Mouse (Mus musculus) forebrain, embryonic 12.5 days (tissue): ENCODE data around the gene Dok4. TPM values are rescaled to one million over a fixed set of nuclear protein-coding genes. Genes with fewer than 3 reads are reported as not detected.
"Not testable (repeated sequence)": the region's sequence is repeated elsewhere in the genome, so short reads cannot be mapped to it uniquely, and the experiment has no call there.

ENCODE experiments used
- ATAC-seq: fragments of 200-750 bp; cut with Nextera tagmentation; 2 replicates; pipeline ENCODE4 v1.8.0; 2017; ENCODE audit warnings: moderate TSS enrichment; ENCODE audit not compliant: low FRiP score
- H3K27ac ChIP-seq: fragments of 300-500 bp; sonication (generic); 2 replicates; pipeline ENCODE4 v1.5.1; 2016; ENCODE audit warnings: mild to moderate bottlenecking
- H3K27me3 ChIP-seq: fragments of 300-500 bp; sonication (generic); 2 replicates; pipeline ENCODE4 v1.6.1; 2016; ENCODE audit warnings: mild to moderate bottlenecking
- H3K36me3 ChIP-seq: fragments of 300-500 bp; sonication (generic); replicated peaks from 2 replicates; pipeline ENCODE4 v1.6.1; 2016; ENCODE audit warnings: mild to moderate bottlenecking
- H3K4me1 ChIP-seq: fragments of 300-500 bp; sonication (generic); 2 replicates; pipeline ENCODE4 v1.6.1; 2016
- H3K4me2 ChIP-seq: fragments of 300-500 bp; sonication (generic); 2 replicates; pipeline ENCODE4 v1.6.1; 2016; ENCODE audit warnings: mild to moderate bottlenecking, moderate library complexity
- H3K4me3 ChIP-seq: fragments of 300-500 bp; sonication (generic); replicated peaks from 2 replicates; pipeline ENCODE4 v1.5.1; 2016; ENCODE audit warnings: mild to moderate bottlenecking
- H3K9ac ChIP-seq: fragments of 300-500 bp; sonication (generic); 2 replicates; pipeline ENCODE4 v1.6.1; 2016; ENCODE audit warnings: mild to moderate bottlenecking
- H3K9me3 ChIP-seq: fragments of 300-500 bp; sonication (generic); 2 replicates; pipeline ENCODE4 v1.6.1; 2016
- whole genome bisulfite sequencing: fragments of 180-500 bp; shearing (Covaris S2); methylation state at CpG from one replicate; pipeline ENCODE4 v1.1.7; 2016; 5-methylcytosine and 5-hydroxymethylcytosine counted together
- polyA plus RNA-seq: library from polyadenylated mRNA; unstranded; fragments of >200 nt; fragmentation: Nextera tagmentation; extraction: Ambion mirVana; gene quantifications from 2 replicates; pipeline ENCODE4 v1.2.1, GENCODE M21; 2016

Dok4 gene
- polyA plus RNA-seq, 1 experiment from 2014 or later, result 22.0 TPM

- H3K4me3 ChIP-seq, ATAC-seq, H3K27me3 ChIP-seq, H3K9me3 ChIP-seq, H3K27ac ChIP-seq, H3K4me2 ChIP-seq, H3K9ac ChIP-seq: not testable (repeated sequence)
- Histone ChIP-seq H3K36me3 (peaks cover 32% of the 10 kb centered on the region), H3K4me1 (peaks cover 13% of the 10 kb centered on the region)
- WGBS, result 88% methylated on average over 7 of the region's 7 CpGs
Measured at GRCm38 (mm10) chr8:94833901-94834405, 42.2 kb downstream of the Dok4 start.

GRCm38 (mm10) chr8:94828284-94828683, 47.8 kb downstream of the Dok4 start:
- Histone ChIP-seq H3K9me3 (no peaks in the 10 kb centered on the region), H3K4me3 (no peak overlapping the region), H3K4me2 (no peak overlapping the region), H3K36me3 (peaks cover 79% of the 10 kb centered on the region), H3K9ac (no peak overlapping the region), H3K27me3 (no peaks in the 10 kb centered on the region), H3K4me1 (no peaks in the 10 kb centered on the region), H3K27ac (no peak overlapping the region)
- WGBS, result 85% methylated on average over 6 of the region's 6 CpGs
- no peak for ATAC-seq

DNA sequence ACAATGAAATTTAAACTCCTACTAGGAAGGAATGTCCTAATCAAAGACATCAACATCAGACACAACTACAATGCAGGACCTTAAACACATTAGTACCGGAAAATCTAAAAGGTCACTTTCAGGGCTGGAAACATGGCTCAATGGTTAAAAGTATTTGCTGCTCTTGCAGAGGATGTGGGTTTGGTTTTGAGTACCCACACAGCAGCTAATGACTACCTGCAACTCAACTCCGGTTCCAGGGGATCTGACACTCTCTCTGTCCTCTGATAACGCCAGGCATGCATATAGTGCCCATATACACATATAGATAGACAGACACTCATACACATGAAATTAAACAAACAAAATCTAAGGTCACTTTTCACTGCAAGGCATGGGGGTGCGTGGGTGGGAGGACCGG, 49.9 kb downstream of the Dok4 start:
- no peaks in the 10 kb centered on the region for H3K4me1 ChIP-seq
- peaks cover 86% of the 10 kb centered on the region for H3K36me3 ChIP-seq
- H3K9me3 ChIP-seq, result no peaks in the 10 kb centered on the region
- H3K9ac ChIP-seq, result no peak overlapping the region
- H3K27ac ChIP-seq, result no peak overlapping the region
- ATAC-seq, result no peak
- no peaks in the 10 kb centered on the region for H3K27me3 ChIP-seq
- H3K4me2 ChIP-seq, result no peak overlapping the region
- no peak overlapping the region for H3K4me3 ChIP-seq
- WGBS, result 95% methylated on average over 5 of the region's 5 CpGs

- 89% methylated on average over 6 of the region's 6 CpGs for WGBS
- no peak overlapping the region for H3K27ac ChIP-seq
- H3K36me3 ChIP-seq, result peaks cover 86% of the 10 kb centered on the region
Measured at GRCm38 (mm10) chr8:94825170-94825569, 51.0 kb downstream of the Dok4 start.

GRCm38 (mm10) chr8:94822637-94823560, 53.2 kb downstream of the Dok4 start:
- Histone ChIP-seq H3K4me3 (no peak overlapping the region), H3K36me3 (peaks cover 76% of the 10 kb centered on the region), H3K27ac (no peak overlapping the region), H3K9ac (no peak overlapping the region), H3K27me3 (no peaks in the 10 kb centered on the region), H3K4me1 (no peaks in the 10 kb centered on the region), H3K4me2 (no peak overlapping the region), H3K9me3 (no peaks in the 10 kb centered on the region)
- peak; percentile 49; the same call in 1 of the 2 replicates for ATAC-seq
- 78% methylated on average over 23 of the region's 23 CpGs for WGBS

More at GRCm38 (mm10) chr8:94825170-94825569, 51.0 kb downstream of the Dok4 start:
- no peak overlapping the region for H3K4me3 ChIP-seq
- ATAC-seq, result no peak
- H3K4me2 ChIP-seq, result no peak overlapping the region
- no peaks in the 10 kb centered on the region for H3K9me3 ChIP-seq
- H3K4me1 ChIP-seq, result no peaks in the 10 kb centered on the region
- no peak overlapping the region for H3K9ac ChIP-seq
- no peaks in the 10 kb centered on the region for H3K27me3 ChIP-seq

DNA sequence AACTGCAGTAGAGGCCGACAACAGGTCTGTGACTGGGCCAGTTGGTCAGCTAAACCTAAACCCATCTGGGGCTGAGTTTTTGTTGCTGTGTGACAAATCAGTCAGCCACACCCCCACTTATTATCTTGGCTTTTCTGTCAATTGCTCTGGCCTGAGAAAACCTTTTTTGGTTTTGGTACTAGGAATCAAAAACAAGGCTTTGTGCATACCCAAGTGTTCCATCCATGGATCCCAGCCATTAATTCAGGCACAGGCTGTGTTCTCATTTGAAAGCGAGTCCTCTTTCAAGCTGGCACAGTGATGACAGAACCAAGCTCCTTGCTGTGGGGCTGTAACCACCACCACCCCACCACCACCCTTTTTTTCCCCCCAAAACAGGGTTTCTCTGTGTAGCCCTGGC, 54.7 kb downstream of the Dok4 start:
- no peaks in the 10 kb centered on the region for H3K9me3 ChIP-seq
- H3K9ac ChIP-seq, result no peak overlapping the region
- peaks cover 64% of the 10 kb centered on the region for H3K36me3 ChIP-seq
- 91% methylated on average over 2 of the region's 2 CpGs for WGBS
- no peak for ATAC-seq
- H3K4me3 ChIP-seq, result no peak overlapping the region
- H3K27me3 ChIP-seq, result no peaks in the 10 kb centered on the region
- H3K27ac ChIP-seq, result no peak overlapping the region
- no peaks in the 10 kb centered on the region for H3K4me1 ChIP-seq
- H3K4me2 ChIP-seq, result no peak overlapping the region

DNA sequence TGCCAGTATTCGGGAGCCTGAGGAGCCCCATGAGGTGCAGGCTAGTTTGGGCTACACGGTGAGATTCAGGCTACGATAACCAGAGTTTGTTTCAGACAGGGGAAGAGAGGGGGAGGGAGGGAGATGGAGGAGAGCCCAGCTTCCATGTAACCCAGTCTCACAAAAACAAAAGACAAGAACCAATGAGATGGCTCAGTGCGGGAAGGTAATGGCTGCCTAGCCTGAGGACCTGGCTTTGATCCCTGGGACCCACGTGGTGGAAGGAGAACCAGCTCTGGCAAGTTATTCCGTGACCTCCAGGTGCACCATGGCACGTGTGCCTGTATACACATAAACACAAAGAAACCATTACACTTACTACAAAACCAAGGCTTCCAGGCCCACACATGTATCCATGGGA, 55.6 kb downstream of the Dok4 start:
- WGBS, result 86% methylated on average over 7 of the region's 7 CpGs
- H3K9ac ChIP-seq, result no peak overlapping the region
- H3K36me3 ChIP-seq, result peaks cover 57% of the 10 kb centered on the region

DNA sequence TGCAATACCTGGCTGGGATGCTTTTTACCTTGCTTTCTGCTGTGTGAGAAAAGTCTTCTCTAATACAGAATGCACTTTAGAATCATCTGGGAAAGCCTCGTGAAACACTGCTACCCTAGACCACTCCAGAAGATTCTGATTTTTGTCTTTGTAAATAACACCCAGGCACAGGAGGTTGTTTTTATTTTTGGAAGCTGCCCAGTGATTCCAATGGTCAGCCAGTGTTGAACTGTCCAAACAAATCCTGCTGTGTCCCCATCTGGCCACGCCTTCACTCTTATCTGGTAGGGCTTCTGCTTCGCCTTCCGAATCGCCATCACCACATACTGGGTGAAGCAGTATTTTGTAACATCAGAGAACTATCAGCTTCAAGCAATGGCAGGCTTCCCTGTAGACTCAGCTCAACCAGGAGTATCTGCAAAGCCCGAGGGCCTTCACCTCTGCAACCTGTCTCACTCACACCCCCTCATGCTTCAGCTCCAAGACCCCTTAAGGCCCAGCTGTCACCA, 56.4 kb downstream of the Dok4 start:
- ATAC-seq, result no peak
- Histone ChIP-seq H3K27ac (no peak overlapping the region), H3K4me3 (no peak overlapping the region), H3K4me1 (no peaks in the 10 kb centered on the region), H3K36me3 (peaks cover 50% of the 10 kb centered on the region), H3K9ac (no peak overlapping the region), H3K27me3 (no peaks in the 10 kb centered on the region), H3K4me2 (no peak overlapping the region), H3K9me3 (no peaks in the 10 kb centered on the region)
- 92% methylated on average over 6 of the region's 6 CpGs for WGBS

More for the DNA sequence above, 55.6 kb downstream of the Dok4 start:
- H3K27ac ChIP-seq, result no peak overlapping the region
- H3K4me1 ChIP-seq, result no peaks in the 10 kb centered on the region
- no peaks in the 10 kb centered on the region for H3K9me3 ChIP-seq
- no peak overlapping the region for H3K4me3 ChIP-seq
- H3K4me2 ChIP-seq, result no peak overlapping the region
- no peak for ATAC-seq
- no peaks in the 10 kb centered on the region for H3K27me3 ChIP-seq

GRCm38 (mm10) chr8:94817933-94818332, 58.2 kb downstream of the Dok4 start:
- Histone ChIP-seq H3K4me1 (no peaks in the 10 kb centered on the region), H3K9ac (no peak overlapping the region), H3K27ac (no peak overlapping the region), H3K4me3 (no peak overlapping the region), H3K9me3 (no peaks in the 10 kb centered on the region), H3K4me2 (no peak overlapping the region), H3K36me3 (peaks cover 34% of the 10 kb centered on the region), H3K27me3 (no peaks in the 10 kb centered on the region)
- WGBS, result 95% methylated on average over 9 of the region's 11 CpGs
- no peak for ATAC-seq

GRCm38 (mm10) chr8:94814556-94814955, 61.6 kb downstream of the Dok4 start:
- WGBS, result 0% methylated on average over 1 of the region's 1 CpGs
- no peak for ATAC-seq
- H3K9me3 ChIP-seq, result no peaks in the 10 kb centered on the region

More at GRCm38 (mm10) chr8:94814556-94814955, 61.6 kb downstream of the Dok4 start:
- Histone ChIP-seq H3K9ac (no peak overlapping the region), H3K27me3 (no peaks in the 10 kb centered on the region), H3K36me3 (0 out of 2 replicates have a peak, but pooled peaks cover 2% of the 10 kb centered on the region), H3K27ac (no peak overlapping the region), H3K4me2 (no peak overlapping the region), H3K4me3 (no peak overlapping the region), H3K4me1 (peaks cover 5% of the 10 kb centered on the region)
